Mouse (Mus musculus): Measurements from ENCODE around the gene Arhgap25. TPM values are rescaled to one million over a fixed set of nuclear protein-coding genes. Genes with fewer than 3 reads are reported as not detected.

The Arhgap25 gene
- polyA plus RNA-seq, 1 experiment from 2014 or later, result 2.2 TPM

GRCm38 (mm10) chr6:87500696-87501095, 32.4 kb downstream of the Arhgap25 start:
- WGBS, result 89% methylated on average over 7 of the region's 7 CpGs
- ATAC-seq, result no peak
- H3K9me3 ChIP-seq (ENCODE audit: control insufficient read depth, low read length), result no peaks in the 10 kb centered on the region
- H3K4me2 ChIP-seq (ENCODE audit: low read length), result no peak overlapping the region
- no peaks in the 10 kb centered on the region for H3K36me3 ChIP-seq (ENCODE audit: control insufficient read depth, insufficient read depth, low read length)
- H3K9ac ChIP-seq (ENCODE audit: low read depth, low read length), result no peak overlapping the region
- no peak overlapping the region for H3K4me3 ChIP-seq (ENCODE audit: low read length)
- no peak overlapping the region for H3K27ac ChIP-seq (ENCODE audit: low read depth, low read length)
- H3K4me1 ChIP-seq (ENCODE audit: control insufficient read depth, insufficient read depth, low read depth, low read length), result no peaks in the 10 kb centered on the region
- H3K27me3 ChIP-seq (replicated peaks; ENCODE audit: control insufficient read depth, insufficient read depth, low read length), result no peaks in the 10 kb centered on the region

- H3K27ac ChIP-seq (ENCODE audit: low read depth, low read length), result no peak overlapping the region
- no peak overlapping the region for H3K4me3 ChIP-seq (ENCODE audit: low read length)
- 71% methylated on average over 6 of the region's 6 CpGs for WGBS
- H3K4me2 ChIP-seq (ENCODE audit: low read length), result no peak overlapping the region
- no peaks in the 10 kb centered on the region for H3K36me3 ChIP-seq (ENCODE audit: control insufficient read depth, insufficient read depth, low read length)
- no peaks in the 10 kb centered on the region for H3K4me1 ChIP-seq (ENCODE audit: control insufficient read depth, insufficient read depth, low read depth, low read length)
- no peak overlapping the region for H3K9ac ChIP-seq (ENCODE audit: low read depth, low read length)
- H3K9me3 ChIP-seq (ENCODE audit: control insufficient read depth, low read length), result no peaks in the 10 kb centered on the region
- H3K27me3 ChIP-seq (replicated peaks; ENCODE audit: control insufficient read depth, insufficient read depth, low read length), result no peaks in the 10 kb centered on the region
- ATAC-seq, result no peak
Measured at GRCm38 (mm10) chr6:87499791-87500190, 33.3 kb downstream of the Arhgap25 start.

DNA sequence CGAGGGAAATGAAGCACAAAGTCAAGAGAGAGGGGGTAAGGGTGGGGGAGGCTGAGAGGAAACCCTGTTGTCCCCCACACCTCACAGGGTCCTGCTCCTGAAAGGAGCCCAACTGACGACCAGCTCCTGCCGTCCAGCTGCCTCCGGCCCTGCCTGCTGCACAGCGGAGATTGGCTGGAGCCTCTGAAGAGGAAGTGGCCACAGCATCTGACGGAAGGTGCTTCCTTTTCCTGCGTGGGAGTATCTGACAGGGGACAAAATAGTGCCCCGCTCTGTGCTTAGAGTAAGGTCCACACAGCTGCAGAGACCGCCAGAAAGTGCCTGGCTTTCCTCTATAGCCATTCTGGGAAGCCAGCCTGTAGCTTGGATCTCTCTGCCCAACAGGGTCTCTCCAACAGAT, 36.9 kb downstream of the Arhgap25 start:
- WGBS, result 85% methylated on average over 9 of the region's 9 CpGs
- Histone ChIP-seq H3K9me3 (ENCODE audit: control insufficient read depth, low read length) (no peaks in the 10 kb centered on the region), H3K27ac (ENCODE audit: low read depth, low read length) (no peak overlapping the region), H3K4me3 (ENCODE audit: low read length) (peak overlapping the region; percentile 18; the same call in 1 of the 2 replicates), H3K9ac (ENCODE audit: low read depth, low read length) (no peak overlapping the region), H3K36me3 (ENCODE audit: control insufficient read depth, insufficient read depth, low read length) (no peaks in the 10 kb centered on the region), H3K27me3 (replicated peaks; ENCODE audit: control insufficient read depth, insufficient read depth, low read length) (no peaks in the 10 kb centered on the region), H3K4me2 (ENCODE audit: low read length) (no peak overlapping the region), H3K4me1 (ENCODE audit: control insufficient read depth, insufficient read depth, low read depth, low read length) (no peaks in the 10 kb centered on the region)
- no peak for ATAC-seq

DNA sequence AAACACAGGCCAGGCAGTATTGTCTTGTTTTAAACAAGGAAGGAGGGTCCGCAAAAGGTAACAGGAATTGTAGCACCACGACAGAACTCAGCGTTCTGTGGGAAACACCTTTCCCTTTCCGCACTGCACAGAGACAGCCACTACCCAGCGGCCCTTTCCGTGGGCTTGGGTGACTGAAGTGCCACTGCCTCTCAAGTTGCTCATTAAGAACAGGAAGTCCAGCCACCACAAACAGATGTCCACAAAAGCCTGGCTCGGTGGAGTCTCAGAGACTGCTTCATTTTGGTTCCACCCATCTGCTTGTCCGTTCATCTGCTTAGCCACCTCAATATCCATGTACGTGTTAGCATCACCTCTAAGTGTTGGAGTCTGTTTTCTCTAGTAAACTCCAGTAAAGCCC, 38.7 kb downstream of the Arhgap25 start:
- WGBS, result 84% methylated on average over 9 of the region's 9 CpGs

GRCm38 (mm10) chr6:87487657-87488426, 45.2 kb downstream of the Arhgap25 start:
- Histone ChIP-seq H3K4me3 (ENCODE audit: low read length) (no peak overlapping the region), H3K9me3 (ENCODE audit: control insufficient read depth, low read length) (no peaks in the 10 kb centered on the region), H3K4me2 (ENCODE audit: low read length) (no peak overlapping the region), H3K27me3 (replicated peaks; ENCODE audit: control insufficient read depth, insufficient read depth, low read length) (no peaks in the 10 kb centered on the region), H3K27ac (ENCODE audit: low read depth, low read length) (no peak overlapping the region), H3K36me3 (ENCODE audit: control insufficient read depth, insufficient read depth, low read length) (no peaks in the 10 kb centered on the region), H3K9ac (ENCODE audit: low read depth, low read length) (no peak overlapping the region), H3K4me1 (ENCODE audit: control insufficient read depth, insufficient read depth, low read depth, low read length) (peaks cover 2% of the 10 kb centered on the region; the same call in 1 of the 2 replicates)
- no peak for ATAC-seq
- WGBS, result 76% methylated on average over 6 of the region's 6 CpGs

More for the DNA sequence above, 38.7 kb downstream of the Arhgap25 start:
- Histone ChIP-seq H3K4me1 (ENCODE audit: control insufficient read depth, insufficient read depth, low read depth, low read length) (no peaks in the 10 kb centered on the region), H3K9ac (ENCODE audit: low read depth, low read length) (no peak overlapping the region), H3K9me3 (ENCODE audit: control insufficient read depth, low read length) (no peaks in the 10 kb centered on the region), H3K4me2 (ENCODE audit: low read length) (no peak overlapping the region), H3K27ac (ENCODE audit: low read depth, low read length) (no peak overlapping the region), H3K27me3 (replicated peaks; ENCODE audit: control insufficient read depth, insufficient read depth, low read length) (no peaks in the 10 kb centered on the region), H3K36me3 (ENCODE audit: control insufficient read depth, insufficient read depth, low read length) (no peaks in the 10 kb centered on the region), H3K4me3 (ENCODE audit: low read length) (no peak overlapping the region)
- no peak for ATAC-seq

GRCm38 (mm10) chr6:87484806-87485205, 48.3 kb downstream of the Arhgap25 start:
- no peak overlapping the region for H3K4me3 ChIP-seq (ENCODE audit: low read length)
- H3K4me1 ChIP-seq (ENCODE audit: control insufficient read depth, insufficient read depth, low read depth, low read length), result peaks cover 2% of the 10 kb centered on the region; the same call in 1 of the 2 replicates
- H3K27ac ChIP-seq (ENCODE audit: low read depth, low read length), result no peak overlapping the region
- no peak overlapping the region for H3K4me2 ChIP-seq (ENCODE audit: low read length)
- H3K27me3 ChIP-seq (replicated peaks; ENCODE audit: control insufficient read depth, insufficient read depth, low read length), result no peaks in the 10 kb centered on the region
- H3K36me3 ChIP-seq (ENCODE audit: control insufficient read depth, insufficient read depth, low read length), result no peaks in the 10 kb centered on the region
- WGBS, result 75% methylated on average over 5 of the region's 5 CpGs
- no peak for ATAC-seq
- H3K9me3 ChIP-seq (ENCODE audit: control insufficient read depth, low read length), result no peaks in the 10 kb centered on the region
- no peak overlapping the region for H3K9ac ChIP-seq (ENCODE audit: low read depth, low read length)

DNA sequence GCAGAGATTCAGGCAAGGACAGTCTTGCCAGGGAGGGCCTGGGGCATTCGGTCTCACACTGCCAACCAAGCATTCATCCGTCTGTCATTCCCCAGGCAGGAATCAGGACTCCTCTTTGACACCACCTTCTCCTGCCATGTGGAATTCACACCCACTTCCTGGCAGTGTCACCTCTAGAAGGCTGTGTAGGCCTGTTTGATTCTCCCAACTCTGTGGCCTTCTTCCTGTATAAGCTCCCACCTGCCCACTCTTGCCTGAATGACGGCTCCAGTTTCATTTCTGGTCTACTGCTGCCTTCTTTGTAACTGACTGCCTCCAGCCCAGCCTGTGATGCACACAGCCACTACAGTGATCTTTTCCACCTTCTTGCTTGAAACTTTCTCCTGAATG, 49.2 kb downstream of the Arhgap25 start:
- H3K4me1 ChIP-seq (ENCODE audit: control insufficient read depth, insufficient read depth, low read depth, low read length), result peaks cover 2% of the 10 kb centered on the region; the same call in 1 of the 2 replicates
- no peaks in the 10 kb centered on the region for H3K36me3 ChIP-seq (ENCODE audit: control insufficient read depth, insufficient read depth, low read length)
- H3K4me2 ChIP-seq (ENCODE audit: low read length), result no peak overlapping the region
- ATAC-seq, result no peak
- H3K27ac ChIP-seq (ENCODE audit: low read depth, low read length), result no peak overlapping the region
- no peaks in the 10 kb centered on the region for H3K9me3 ChIP-seq (ENCODE audit: control insufficient read depth, low read length)
- no peak overlapping the region for H3K4me3 ChIP-seq (ENCODE audit: low read length)
- WGBS, result 76% methylated on average over 3 of the region's 3 CpGs
- H3K9ac ChIP-seq (ENCODE audit: low read depth, low read length), result no peak overlapping the region
- no peaks in the 10 kb centered on the region for H3K27me3 ChIP-seq (replicated peaks; ENCODE audit: control insufficient read depth, insufficient read depth, low read length)

DNA sequence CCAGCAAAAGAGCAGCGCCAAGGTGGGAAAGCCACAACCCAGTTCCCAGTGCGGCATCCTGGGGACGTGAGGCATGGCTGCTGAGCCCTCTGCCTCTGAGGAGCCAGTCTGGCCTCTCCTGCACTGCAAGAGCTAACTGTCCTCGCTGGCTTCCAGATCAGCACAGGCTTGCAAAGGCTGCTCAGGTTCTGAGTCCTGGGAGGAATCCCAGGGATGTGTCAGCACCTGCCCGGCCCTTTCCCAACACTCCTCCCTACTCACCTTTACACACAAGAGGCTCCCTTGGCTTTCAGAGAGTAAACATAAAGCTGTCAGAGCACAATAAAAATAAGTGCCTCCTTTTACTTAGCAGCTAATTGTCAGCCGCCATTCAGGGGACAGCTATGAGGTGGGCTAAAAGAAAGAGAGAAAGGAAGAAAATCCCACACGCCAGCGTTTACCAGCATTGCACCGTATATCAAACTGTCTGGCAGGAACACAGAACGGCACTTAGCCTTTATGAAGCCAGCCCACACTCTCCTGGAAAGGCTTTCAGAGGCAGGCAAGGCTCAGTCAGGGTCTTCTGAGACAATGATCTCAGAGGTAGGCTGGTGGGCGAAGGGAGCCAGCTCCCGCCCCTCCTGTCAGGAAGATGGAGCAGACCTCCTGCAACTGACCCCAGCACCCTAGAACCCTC, 49.7 kb downstream of the Arhgap25 start:
- no peak overlapping the region for H3K27ac ChIP-seq (ENCODE audit: low read depth, low read length)
- 59% methylated on average over 12 of the region's 12 CpGs for WGBS
- H3K9me3 ChIP-seq (ENCODE audit: control insufficient read depth, low read length), result no peaks in the 10 kb centered on the region
- H3K27me3 ChIP-seq (replicated peaks; ENCODE audit: control insufficient read depth, insufficient read depth, low read length), result no peaks in the 10 kb centered on the region
- H3K4me3 ChIP-seq (ENCODE audit: low read length), result no peak overlapping the region
- H3K36me3 ChIP-seq (ENCODE audit: control insufficient read depth, insufficient read depth, low read length), result no peaks in the 10 kb centered on the region
- no peak overlapping the region for H3K4me2 ChIP-seq (ENCODE audit: low read length)
- no peak for ATAC-seq
- H3K4me1 ChIP-seq (ENCODE audit: control insufficient read depth, insufficient read depth, low read depth, low read length), result peaks cover 2% of the 10 kb centered on the region; the same call in 1 of the 2 replicates
- H3K9ac ChIP-seq (ENCODE audit: low read depth, low read length), result peak overlapping the region; percentile 28; the same call in 1 of the 2 replicates

- Histone ChIP-seq H3K9me3 (ENCODE audit: control insufficient read depth, low read length) (no peaks in the 10 kb centered on the region), H3K4me2 (ENCODE audit: low read length) (no peak overlapping the region), H3K36me3 (ENCODE audit: control insufficient read depth, insufficient read depth, low read length) (no peaks in the 10 kb centered on the region), H3K27ac (ENCODE audit: low read depth, low read length) (no peak overlapping the region), H3K4me1 (ENCODE audit: control insufficient read depth, insufficient read depth, low read depth, low read length) (peaks cover 2% of the 10 kb centered on the region; the same call in 1 of the 2 replicates), H3K27me3 (replicated peaks; ENCODE audit: control insufficient read depth, insufficient read depth, low read length) (no peaks in the 10 kb centered on the region), H3K4me3 (ENCODE audit: low read length) (no peak overlapping the region), H3K9ac (ENCODE audit: low read depth, low read length) (no peak overlapping the region)
- no peak for ATAC-seq
- WGBS, result 60% methylated on average over 5 of the region's 5 CpGs
Measured at GRCm38 (mm10) chr6:87479291-87479999, 53.6 kb downstream of the Arhgap25 start.
